Mouse (Mus musculus): ENCODE results near the gene Slc25a34.
A peak's percentile ranks its signal among the peaks of the same experiment; 100 is the strongest.

DNA sequence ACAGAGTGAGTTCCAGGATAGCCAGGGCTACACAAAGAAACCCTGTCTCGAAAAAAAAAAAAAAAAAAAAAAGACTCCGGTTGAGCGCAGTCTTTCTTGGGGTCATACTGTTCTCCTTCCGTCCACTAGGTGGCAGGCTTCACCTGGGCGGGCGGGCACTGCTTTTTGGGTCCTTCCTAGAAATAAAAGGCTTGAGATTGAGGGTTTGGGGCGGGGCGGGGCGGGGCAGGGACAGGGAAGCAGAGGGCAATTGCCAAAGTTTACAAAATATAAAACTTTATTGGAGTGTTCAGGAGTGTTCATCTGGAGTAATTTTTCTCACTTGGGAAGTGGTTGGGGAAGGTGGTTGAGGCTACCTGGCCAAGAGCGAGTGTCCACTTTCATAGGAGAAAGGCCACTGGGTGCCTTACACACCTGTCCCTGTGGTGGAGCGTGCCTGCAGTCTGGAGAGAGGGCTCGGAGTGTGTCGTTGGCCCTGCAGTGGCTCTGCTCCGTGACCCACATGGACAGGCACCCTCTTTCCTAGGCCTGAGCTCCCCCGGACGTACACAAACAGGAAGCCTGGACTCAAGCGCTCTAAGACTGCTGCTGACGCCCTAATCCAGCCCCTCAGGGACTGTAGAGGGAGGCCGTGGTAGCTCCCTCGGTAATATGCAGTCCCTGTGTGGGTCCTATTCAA lies 4.9 kb downstream of the Slc25a34 start, which contains the start of gene Tmem82:
- TF ChIP-seq CTCF (IDR thresholded peaks at IDR 0.05; ENCODE audit: extremely low read depth, insufficient read length, insufficient replicate concordance, low read depth, low read length) = peak; percentile 69; the same call in 1 of the 2 replicates
- TF ChIP-seq POLR2A (IDR thresholded peaks at IDR 0.05; ENCODE audit: low read depth, low read length) = no peak

Data from small intestine, adult 2 months (tissue).